Mouse (Mus musculus): ENCODE measurements around the gene Nanos1. TPM values are rescaled to one million over a fixed set of nuclear protein-coding genes. Genes with fewer than 3 reads are reported as not detected.

Gene Nanos1
- polyA plus RNA-seq, 1 experiment from 2014 or later, result 2.1 TPM

DNA sequence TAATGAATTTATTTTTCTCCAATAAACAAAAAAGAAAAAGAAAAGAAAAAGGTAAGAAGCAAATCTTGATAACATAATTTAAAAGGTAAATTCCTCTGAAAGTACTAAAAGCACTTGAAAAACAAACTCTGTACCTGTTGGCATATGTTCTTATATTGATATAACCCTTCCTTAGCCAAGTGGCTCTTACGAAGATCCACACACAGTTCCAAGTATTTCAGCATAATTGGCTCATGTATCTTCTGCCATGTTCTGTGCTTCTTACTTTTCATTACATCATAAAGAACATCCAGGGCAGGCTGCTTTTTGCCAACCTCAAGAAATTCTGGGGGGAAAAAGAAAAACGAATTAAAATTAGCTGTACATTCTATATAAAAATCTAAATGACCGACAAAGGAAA lies 26.2 kb downstream of the Nanos1 start:
- H3K9ac ChIP-seq (ENCODE audit: low read length), result no peak overlapping the region
- H3K27ac ChIP-seq (replicated peaks; ENCODE audit: low read depth, low read length), result no peak overlapping the region
- H3K9me3 ChIP-seq (ENCODE audit: control insufficient read depth, low read length), result no peaks in the 10 kb centered on the region
- DNase-seq (ENCODE audit: low spot score) (no peak), ATAC-seq (ENCODE audit: insufficient number of reproducible peaks, low FRiP score, low TSS enrichment, low read depth) (no peak)
- WGBS, result 94% methylated on average over 3 of the region's 3 CpGs
- H3K27me3 ChIP-seq (ENCODE audit: control insufficient read depth, insufficient read depth, low read length), result no peaks in the 10 kb centered on the region
- no peak overlapping the region for H3K4me2 ChIP-seq (ENCODE audit: low read depth, severe bottlenecking)
- no peak overlapping the region for H3K4me3 ChIP-seq (ENCODE audit: low read depth, low read length)
- peaks cover 3% of the 10 kb centered on the region; the same call in 1 of the 2 replicates for H3K4me1 ChIP-seq (ENCODE audit: control insufficient read depth, insufficient read depth, low read length)
- peaks cover 5% of the 10 kb centered on the region for H3K36me3 ChIP-seq (ENCODE audit: control insufficient read depth, insufficient read depth, low read length)

DNA sequence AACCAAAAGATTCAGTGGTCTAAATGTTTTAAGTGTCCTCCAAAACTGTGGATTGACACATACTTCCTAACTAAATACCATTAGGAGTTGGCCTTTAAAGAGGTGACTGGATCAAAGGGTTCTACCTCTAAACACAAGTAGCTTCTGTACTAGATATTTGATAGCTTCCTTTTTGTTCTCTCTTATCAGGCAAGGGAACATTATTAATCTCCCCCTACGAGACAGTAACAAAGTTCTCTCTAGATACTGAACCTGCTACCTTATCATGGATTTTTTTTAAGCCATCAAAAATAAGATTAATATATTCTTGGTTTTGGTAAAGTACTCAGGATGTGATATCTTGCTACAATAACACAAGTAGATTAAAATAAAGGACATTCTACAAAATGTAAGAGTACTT lies 28.9 kb downstream of the Nanos1 start:
- H3K4me2 ChIP-seq (ENCODE audit: low read depth, severe bottlenecking), result no peak overlapping the region
- peaks cover 4% of the 10 kb centered on the region; the same call in 1 of the 2 replicates for H3K36me3 ChIP-seq (ENCODE audit: control insufficient read depth, insufficient read depth, low read length)
- peaks cover 3% of the 10 kb centered on the region; the same call in 1 of the 2 replicates for H3K4me1 ChIP-seq (ENCODE audit: control insufficient read depth, insufficient read depth, low read length)
- no peak overlapping the region for H3K27ac ChIP-seq (replicated peaks; ENCODE audit: low read depth, low read length)
- no peaks in the 10 kb centered on the region for H3K9me3 ChIP-seq (ENCODE audit: control insufficient read depth, low read length)
- DNase-seq (ENCODE audit: low spot score) (no peak), ATAC-seq (ENCODE audit: insufficient number of reproducible peaks, low FRiP score, low TSS enrichment, low read depth) (no peak)
- WGBS, result 69% methylated on average over 1 of the region's 1 CpGs
- no peaks in the 10 kb centered on the region for H3K27me3 ChIP-seq (ENCODE audit: control insufficient read depth, insufficient read depth, low read length)
- no peak overlapping the region for H3K9ac ChIP-seq (ENCODE audit: low read length)
- no peak overlapping the region for H3K4me3 ChIP-seq (ENCODE audit: low read depth, low read length)

- no peaks in the 10 kb centered on the region for H3K27me3 ChIP-seq (ENCODE audit: control insufficient read depth, insufficient read depth, low read length)
- 52% methylated on average over 2 of the region's 2 CpGs for WGBS
- peaks cover 3% of the 10 kb centered on the region; the same call in 1 of the 2 replicates for H3K4me1 ChIP-seq (ENCODE audit: control insufficient read depth, insufficient read depth, low read length)
- no peaks in the 10 kb centered on the region for H3K36me3 ChIP-seq (ENCODE audit: control insufficient read depth, insufficient read depth, low read length)
- ATAC-seq (ENCODE audit: insufficient number of reproducible peaks, low FRiP score, low TSS enrichment, low read depth) (no peak), DNase-seq (ENCODE audit: low spot score) (no peak)
- H3K4me2 ChIP-seq (ENCODE audit: low read depth, severe bottlenecking), result peak overlapping the region; percentile 13; the same call in 1 of the 2 replicates
- no peak overlapping the region for H3K9ac ChIP-seq (ENCODE audit: low read length)
- no peak overlapping the region for H3K27ac ChIP-seq (replicated peaks; ENCODE audit: low read depth, low read length)
- no peaks in the 10 kb centered on the region for H3K9me3 ChIP-seq (ENCODE audit: control insufficient read depth, low read length)
- H3K4me3 ChIP-seq (ENCODE audit: low read depth, low read length), result no peak overlapping the region
Observed at GRCm38 (mm10) chr19:60787465-60788150, 31.8 kb downstream of the Nanos1 start.

DNA sequence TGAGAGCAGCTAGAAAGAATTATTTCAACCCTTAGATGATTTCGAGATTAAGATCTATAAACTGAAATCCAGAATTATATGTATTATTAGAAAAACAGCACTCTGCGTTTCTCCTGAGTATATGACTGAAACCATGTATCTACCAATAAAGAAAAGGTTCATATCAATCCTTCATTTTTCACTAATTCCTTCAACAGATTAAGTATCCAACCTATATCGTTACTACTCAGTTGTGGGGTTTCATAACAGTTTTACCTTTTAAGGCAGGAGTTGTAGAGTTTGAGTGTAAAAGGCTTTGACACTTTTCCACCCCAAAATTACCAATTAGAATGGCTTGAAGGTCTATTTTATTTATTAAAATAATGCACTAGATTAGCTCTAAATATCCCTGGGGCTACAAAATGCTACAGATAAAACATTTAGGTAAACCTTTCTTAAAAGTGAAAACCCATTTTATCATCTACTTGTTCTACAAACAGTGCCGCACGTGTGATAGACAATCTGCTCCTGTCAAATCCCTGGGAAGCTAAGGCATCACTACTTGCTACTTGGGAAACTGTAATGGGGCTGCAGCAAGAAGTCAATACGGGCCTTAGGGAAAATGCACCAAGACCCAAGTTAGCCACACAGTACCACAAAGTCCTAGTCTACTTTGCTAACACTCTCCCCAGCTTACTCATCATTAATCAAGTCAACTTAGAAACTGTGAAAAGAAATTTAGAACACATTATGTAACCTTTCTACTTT lies 32.6 kb downstream of the Nanos1 start:
- Histone ChIP-seq H3K36me3 (ENCODE audit: control insufficient read depth, insufficient read depth, low read length) (no peaks in the 10 kb centered on the region), H3K27ac (replicated peaks; ENCODE audit: low read depth, low read length) (no peak overlapping the region), H3K27me3 (ENCODE audit: control insufficient read depth, insufficient read depth, low read length) (no peaks in the 10 kb centered on the region), H3K9ac (ENCODE audit: low read length) (no peak overlapping the region), H3K4me3 (ENCODE audit: low read depth, low read length) (0 out of 2 replicates have a peak overlapping the region, but pooled peaks have one; percentile 17), H3K9me3 (ENCODE audit: control insufficient read depth, low read length) (no peaks in the 10 kb centered on the region), H3K4me1 (ENCODE audit: control insufficient read depth, insufficient read depth, low read length) (peaks cover 3% of the 10 kb centered on the region; the same call in 1 of the 2 replicates), H3K4me2 (ENCODE audit: low read depth, severe bottlenecking) (peak overlapping the region; percentile 47)
- DNase-seq (ENCODE audit: low spot score) (no peak), ATAC-seq (ENCODE audit: insufficient number of reproducible peaks, low FRiP score, low TSS enrichment, low read depth) (no peak)
- 52% methylated on average over 6 of the region's 6 CpGs for WGBS

DNA sequence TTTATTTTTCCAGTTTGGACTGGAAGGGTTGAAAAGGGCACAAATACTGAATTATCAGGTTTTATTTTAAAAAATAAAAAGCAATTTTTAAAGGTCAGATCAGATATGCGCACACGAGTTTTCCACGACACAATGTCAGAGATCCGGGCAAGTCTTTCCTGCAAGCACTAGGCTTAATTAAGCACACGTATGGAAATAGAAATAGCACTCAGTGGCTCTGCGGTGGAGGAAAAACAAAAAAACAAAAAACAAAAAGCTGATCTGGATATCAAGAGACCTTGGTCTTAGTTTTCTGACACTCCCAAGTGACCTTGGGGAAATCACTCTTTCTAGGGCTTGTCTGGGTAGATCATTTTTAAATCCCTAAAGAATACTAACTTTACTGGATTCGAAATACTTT lies 33.7 kb downstream of the Nanos1 start:
- Histone ChIP-seq H3K4me3 (ENCODE audit: low read depth, low read length) (peak overlapping the region; percentile 99), H3K4me2 (ENCODE audit: low read depth, severe bottlenecking) (peak overlapping the region; percentile 47), H3K9ac (ENCODE audit: low read length) (peak overlapping the region; percentile 100), H3K36me3 (ENCODE audit: control insufficient read depth, insufficient read depth, low read length) (no peaks in the 10 kb centered on the region), H3K27ac (replicated peaks; ENCODE audit: low read depth, low read length) (no peak overlapping the region; the same call in 1 of the 2 replicates), H3K4me1 (ENCODE audit: control insufficient read depth, insufficient read depth, low read length) (peaks cover 3% of the 10 kb centered on the region; the same call in 1 of the 2 replicates), H3K27me3 (ENCODE audit: control insufficient read depth, insufficient read depth, low read length) (no peaks in the 10 kb centered on the region), H3K9me3 (ENCODE audit: control insufficient read depth, low read length) (no peaks in the 10 kb centered on the region)
- DNase-seq (ENCODE audit: low spot score), result no peak
- WGBS, result 3% methylated on average over 7 of the region's 7 CpGs
- ATAC-seq (ENCODE audit: insufficient number of reproducible peaks, low FRiP score, low TSS enrichment, low read depth), result no peak

GRCm38 (mm10) chr19:60789919-60790506 lies 34.2 kb downstream of the Nanos1 start:
- Histone ChIP-seq H3K27ac (replicated peaks; ENCODE audit: low read depth, low read length) (peak overlapping the region; percentile 96), H3K4me1 (ENCODE audit: control insufficient read depth, insufficient read depth, low read length) (peaks cover 3% of the 10 kb centered on the region; the same call in 1 of the 2 replicates), H3K36me3 (ENCODE audit: control insufficient read depth, insufficient read depth, low read length) (no peaks in the 10 kb centered on the region), H3K27me3 (ENCODE audit: control insufficient read depth, insufficient read depth, low read length) (no peaks in the 10 kb centered on the region), H3K9me3 (ENCODE audit: control insufficient read depth, low read length) (no peaks in the 10 kb centered on the region), H3K4me3 (ENCODE audit: low read depth, low read length) (peak overlapping the region; percentile 99), H3K4me2 (ENCODE audit: low read depth, severe bottlenecking) (peak overlapping the region; percentile 47), H3K9ac (ENCODE audit: low read length) (peak overlapping the region; percentile 100)
- DNase-seq (ENCODE audit: low spot score), result peak; percentile 75
- peak; percentile 61 for ATAC-seq (ENCODE audit: insufficient number of reproducible peaks, low FRiP score, low TSS enrichment, low read depth)
- under 1% methylated on average over 60 of the region's 60 CpGs for whole genome bisulfite sequencing

DNA sequence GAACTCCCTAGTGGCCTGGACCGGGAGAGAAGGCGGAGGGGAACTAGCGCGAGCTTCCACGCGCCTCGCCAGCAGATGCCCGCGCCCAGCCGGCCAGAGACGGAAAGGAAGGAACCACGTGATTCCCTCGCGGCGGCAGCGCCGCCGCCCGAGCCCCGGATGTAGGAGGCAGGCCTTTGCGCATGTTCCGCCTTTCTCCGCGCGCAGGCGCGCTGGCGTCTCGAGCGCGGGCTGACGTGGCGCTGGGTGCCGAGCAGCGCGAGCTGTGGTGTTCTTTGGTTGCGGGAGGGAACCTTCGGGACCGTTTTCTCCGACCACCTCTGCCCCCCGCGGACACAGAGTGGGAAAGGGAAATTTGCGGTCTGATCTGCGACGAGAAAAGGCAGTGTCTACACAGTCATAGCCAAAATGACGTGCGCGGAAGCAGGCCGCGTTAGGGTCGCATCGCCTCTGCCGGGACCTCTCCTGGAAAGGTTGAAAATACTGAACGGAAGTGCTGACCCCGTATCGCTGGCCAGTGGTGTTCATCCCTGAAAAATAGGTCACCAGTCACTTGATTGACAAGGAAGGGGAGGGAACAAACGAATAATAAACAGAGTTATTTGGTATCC lies 34.9 kb downstream of the Nanos1 start, which contains the start of gene Eif3a:
Eif3a (minus strand) TSS at position 108 of the 611 bp plus-strand sequence.
- peak within 1 kb of the TSS; percentile 99 for H3K4me3 ChIP-seq (ENCODE audit: low read depth, low read length)
- no peaks in the 10 kb centered on the region for H3K27me3 ChIP-seq (ENCODE audit: control insufficient read depth, insufficient read depth, low read length)
- H3K4me1 ChIP-seq (ENCODE audit: control insufficient read depth, insufficient read depth, low read length), result peaks cover 3% of the 10 kb centered on the region; the same call in 1 of the 2 replicates
- WGBS, result under 1% methylated on average over 57 of the region's 57 CpGs
- H3K9ac ChIP-seq (ENCODE audit: low read length), result peak within 1 kb of the TSS; percentile 100
- H3K27ac ChIP-seq (replicated peaks; ENCODE audit: low read depth, low read length), result peak within 1 kb of the TSS; percentile 96
- ATAC-seq (ENCODE audit: insufficient number of reproducible peaks, low FRiP score, low TSS enrichment, low read depth), result peak; percentile 92
- peak within 1 kb of the TSS; percentile 47 for H3K4me2 ChIP-seq (ENCODE audit: low read depth, severe bottlenecking)
- H3K36me3 ChIP-seq (ENCODE audit: control insufficient read depth, insufficient read depth, low read length), result no peaks in the 10 kb centered on the region
- H3K9me3 ChIP-seq (ENCODE audit: control insufficient read depth, low read length), result no peaks in the 10 kb centered on the region
- peak; percentile 94 for DNase-seq (ENCODE audit: low spot score)

- no peaks in the 10 kb centered on the region for H3K27me3 ChIP-seq (ENCODE audit: control insufficient read depth, insufficient read depth, low read length)
Observed at GRCm38 (mm10) chr19:60791164-60791563, 35.4 kb downstream of the Nanos1 start.

More at GRCm38 (mm10) chr19:60791164-60791563, 35.4 kb downstream of the Nanos1 start:
- peak overlapping the region; percentile 100 for H3K9ac ChIP-seq (ENCODE audit: low read length)
- no peaks in the 10 kb centered on the region for H3K36me3 ChIP-seq (ENCODE audit: control insufficient read depth, insufficient read depth, low read length)
- peaks cover 3% of the 10 kb centered on the region; the same call in 1 of the 2 replicates for H3K4me1 ChIP-seq (ENCODE audit: control insufficient read depth, insufficient read depth, low read length)
- no peak for DNase-seq (ENCODE audit: low spot score)
- no peak for ATAC-seq (ENCODE audit: insufficient number of reproducible peaks, low FRiP score, low TSS enrichment, low read depth)
- H3K4me2 ChIP-seq (ENCODE audit: low read depth, severe bottlenecking), result peak overlapping the region; percentile 47
- H3K27ac ChIP-seq (replicated peaks; ENCODE audit: low read depth, low read length), result peak overlapping the region; percentile 96
- peak overlapping the region; percentile 99 for H3K4me3 ChIP-seq (ENCODE audit: low read depth, low read length)
- WGBS, result 19% methylated on average over 9 of the region's 9 CpGs
- no peaks in the 10 kb centered on the region for H3K9me3 ChIP-seq (ENCODE audit: control insufficient read depth, low read length)
